Mouse (Mus musculus) adrenal gland, postnatal 4 days (tissue): ENCODE measurements around the gene Adamts6. TPM values are rescaled to one million over a fixed set of nuclear protein-coding genes. Genes with fewer than 3 reads are reported as not detected.

Experiments used
- total RNA-seq, 2 experiments: library from RNA; stranded (reverse); gene quantifications; 2 replicates each; pipeline ENCODE4 v1.2.3; 2021

Adamts6 gene
- total RNA-seq, 2 experiments from 2014 or later: 5.6 to 8.1 TPM

Other genes with a start within 250 kb of the Adamts6 start
- gene Nln, start 178.2 kb upstream of the Adamts6 start, total RNA-seq: 10 to 100 TPM; 25.2 to 27.5 TPM
- gene Sgtb, start 178.1 kb upstream of the Adamts6 start, total RNA-seq: 1 to 10 TPM; 5.7 to 6.4 TPM
- gene Trappc13, start 109.4 kb upstream of the Adamts6 start, total RNA-seq: 10 to 100 TPM; 48.1 to 49.4 TPM
- 10 to 100 TPM; 25.4 to 28.6 TPM for gene Trim23, start 109.0 kb upstream of the Adamts6 start, total RNA-seq
- gene Cenpk, start 59.2 kb upstream of the Adamts6 start, total RNA-seq: 10 to 100 TPM; 10.8 to 11.0 TPM
- gene Ppwd1, start 59.0 kb upstream of the Adamts6 start, total RNA-seq: 10 to 100 TPM; 21.5 to 21.6 TPM